Comparison of ENCODE assay signal across 7 mouse cellular contexts in genomic region chr9:22557467-22557866, GRCm38 (mm10).
DNase-seq lines count a peak whose midpoint lies in the region; ATAC-seq and TF ChIP-seq lines count a peak whose summit lies in the region.

No protein-coding gene starts in this region.

- no peak overlapping the region for H3K27ac ChIP-seq in forebrain, embryonic 15.5 days (replicated peaks)
- H3K27ac ChIP-seq in midbrain, embryonic 12.5 days (replicated peaks): no peak overlapping the region

- no peak overlapping the region for H3K4me3 ChIP-seq in forebrain, embryonic 15.5 days
- no peak overlapping the region for H3K4me3 ChIP-seq in midbrain, embryonic 12.5 days

- WGBS in forebrain, embryonic 15.5 days: 44% methylated on average over 13 of the region's 13 CpGs
- 59% methylated on average over 13 of the region's 13 CpGs for WGBS in midbrain, embryonic 12.5 days

- in situ Hi-C loops in Patski (cut with MboI; ENCODE audit: low pct_unique_long_range_greater_than_20kb): loop anchor here (10.0 kb wide), 2 partner anchors 147 to 687 kb away; no protein-coding TSS in a partner anchor

- no peak overlapping the region for H3K9ac ChIP-seq in forebrain, embryonic 15.5 days (replicated peaks)
- no peak overlapping the region for H3K9ac ChIP-seq in midbrain, embryonic 12.5 days (replicated peaks)

- no peak for ATAC-seq in Patski
- ATAC-seq in forebrain, embryonic 15.5 days (replicated peaks): 0 out of 2 replicates have a peak, but pooled peaks have one; percentile 16
- peak; percentile 34; the same call in 1 of the 2 replicates for ATAC-seq in midbrain, embryonic 12.5 days (ENCODE audit: low FRiP score, low read depth)

- H3K27me3 ChIP-seq in Patski: no peaks in the 10 kb centered on the region
- H3K27me3 ChIP-seq in forebrain, embryonic 15.5 days: no peaks in the 10 kb centered on the region
- H3K27me3 ChIP-seq in midbrain, embryonic 12.5 days: no peaks in the 10 kb centered on the region

- peak; percentile 94 for TF ChIP-seq CTCF in Patski (IDR thresholded peaks at IDR 0.05)

- no peaks in the 10 kb centered on the region for H3K36me3 ChIP-seq in forebrain, embryonic 15.5 days
- no peaks in the 10 kb centered on the region for H3K36me3 ChIP-seq in midbrain, embryonic 12.5 days

- no peaks in the 10 kb centered on the region for H3K9me3 ChIP-seq in forebrain, embryonic 15.5 days
- H3K9me3 ChIP-seq in midbrain, embryonic 12.5 days: no peaks in the 10 kb centered on the region

- POLR2A ChIA-PET in Patski (lab: Charles Lee): no interaction called here

- H3K4me2 ChIP-seq in forebrain, embryonic 15.5 days (replicated peaks): no peak overlapping the region
- no peak overlapping the region for H3K4me2 ChIP-seq in midbrain, embryonic 12.5 days (replicated peaks)

- no peaks in the 10 kb centered on the region for H3K4me1 ChIP-seq in forebrain, embryonic 15.5 days
- no peaks in the 10 kb centered on the region for H3K4me1 ChIP-seq in midbrain, embryonic 12.5 days

- no peak for DNase-seq in Patski (ENCODE audit: low read depth, low spot score)
- peak; percentile 22 for DNase-seq in c-Kit-positive CD71-positive TER-119-negative erythroid progenitor cells, embryonic 14.5 days (ENCODE audit: low read depth)
- peak; percentile 66 for DNase-seq in induced T-regulatory cell, adult 2 months (ENCODE audit: low read depth)
- DNase-seq in left cerebral cortex, adult 18-20 months (ENCODE audit: low spot score in 2 of 2): peak; percentile 79 to 84
- DNase-seq in spleen, adult 18-20 months: peak; percentile 39 to 70

- CTCF ChIA-PET in Patski (lab: Charles Lee): interaction anchor here (1.4 to 2.0 kb wide), 3 partner anchors 8 to 153 kb away, joined by 3 to 4 read pairs (median 4); no protein-coding TSS in a partner anchor
